In the genomic region with DNA sequence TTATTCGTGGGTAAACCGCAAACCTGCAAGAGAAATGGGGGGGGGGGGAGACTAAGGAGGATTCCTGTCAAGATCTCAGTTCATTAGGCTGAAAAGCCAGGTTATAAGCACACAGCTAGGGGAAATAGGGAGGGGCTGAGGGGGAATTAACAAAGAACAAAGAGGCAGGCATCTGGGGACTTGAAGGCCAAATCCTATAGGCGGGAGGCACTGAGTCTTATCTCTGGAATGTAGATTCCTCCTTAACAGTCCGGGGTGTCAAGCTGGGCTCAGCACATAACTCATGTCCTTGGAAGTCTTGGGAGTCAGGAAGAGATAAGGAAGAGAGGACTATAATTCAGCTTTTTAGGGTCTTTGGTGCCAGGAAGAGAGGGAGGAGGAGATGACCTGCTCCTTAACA, we compare ENCODE assay signal across 10 mouse cellular contexts. TPM values are rescaled to one million over a fixed set of nuclear protein-coding genes. Genes with fewer than 3 reads are reported as not detected.
DNase-seq lines count a peak whose midpoint lies in the region; ATAC-seq and TF ChIP-seq lines count a peak whose summit lies in the region.
"Not testable (repeated sequence)": the region's sequence is repeated elsewhere in the genome, so short reads cannot be mapped to it uniquely, and the experiment has no call there.
"Had no signal": no experiment of that assay in that cellular context is flagged by ENCODE, and none has a peak within 500 bp of the region (broad histone marks: within the 10 kb centered on the region; RNA-seq: fewer than 3 reads in every experiment).

No protein-coding gene starts in this region.

- peak; percentile 53 for DNase-seq in 3T3-L1 (ENCODE audit: low read depth, low spot score)
- DNase-seq in ES-E14 (ENCODE audit: low read depth, low spot score); heart, embryonic 10.5 days (ENCODE audit: low spot score): not testable (repeated sequence)
- peak; percentile 38 for DNase-seq in adrenal gland, postnatal 14 days
- peak; percentile 23 for DNase-seq in kidney, postnatal 14 days
- DNase-seq in lung, postnatal 36 days, result peak; percentile 25

- not testable (repeated sequence) for H3K27me3 ChIP-seq in heart, embryonic 10.5 days (ENCODE audit: insufficient read depth, poor library complexity, severe bottlenecking); heart, embryonic 15.5 days

- H3K36me3 ChIP-seq in ES-E14 (ENCODE audit: control insufficient read depth, insufficient read depth, low read length, poor library complexity, severe bottlenecking), result not testable (repeated sequence)
- peaks cover 42% of the 10 kb centered on the region for H3K36me3 ChIP-seq in heart, embryonic 10.5 days
- peaks cover 16% of the 10 kb centered on the region; the same call in 1 of the 2 replicates for H3K36me3 ChIP-seq in heart, embryonic 15.5 days

- not testable (repeated sequence) for H3K4me2 ChIP-seq in heart, embryonic 15.5 days

- not testable (repeated sequence) for ATAC-seq in heart, embryonic 15.5 days (replicated peaks; ENCODE audit: insufficient number of reproducible peaks, insufficient read depth, low FRiP score, low read depth)

- WGBS in heart, embryonic 10.5 days, result 31% methylated on average over 4 of the region's 4 CpGs
- 24% methylated on average over 4 of the region's 4 CpGs for WGBS in heart, embryonic 15.5 days

- H3K9ac ChIP-seq in ES-E14 (ENCODE audit: insufficient read depth, low read depth, low read length, poor library complexity, severe bottlenecking); heart, embryonic 15.5 days: not testable (repeated sequence)

- not testable (repeated sequence) for H3K27ac ChIP-seq in ES-E14 (ENCODE audit: insufficient read depth, low read depth, low read length, poor library complexity, severe bottlenecking)
- H3K27ac ChIP-seq in heart, embryonic 10.5 days, result peak overlapping the region; percentile 19; the same call in 1 of the 2 replicates
- peak overlapping the region; percentile 37 for H3K27ac ChIP-seq in heart, embryonic 15.5 days

- peaks cover 10 to 23% of the 10 kb centered on the region in 2 experiments for H3K4me1 ChIP-seq in ES-E14 (ENCODE audit: control insufficient read depth in 2 of 2, insufficient read depth in 2 of 2, low read length in 2 of 2, poor library complexity in 1 of 2)
- peaks cover 34% of the 10 kb centered on the region for H3K4me1 ChIP-seq in heart, embryonic 10.5 days
- peaks cover 35% of the 10 kb centered on the region for H3K4me1 ChIP-seq in heart, embryonic 15.5 days (replicated peaks)

- in situ Hi-C loops in ES-E14 (cut with MboI; ENCODE audit: low sequenced_read_pairs in 2 of 2, unreplicated experiment in 2 of 2), result not testable (repeated sequence)

- H3K4me3 ChIP-seq in ES-E14 (ENCODE audit: insufficient read depth in 1 of 2, low read depth in 1 of 2, low read length in 2 of 2, poor library complexity in 1 of 2, severe bottlenecking in 1 of 2); heart, embryonic 15.5 days: not testable (repeated sequence)
- H3K4me3 ChIP-seq in heart, embryonic 10.5 days, result peak overlapping the region; percentile 1; the same call in 1 of the 2 replicates

- not testable (repeated sequence) for H3K9me3 ChIP-seq in ES-E14 (ENCODE audit: control insufficient read depth, insufficient read depth, low read depth, low read length); heart, embryonic 10.5 days; heart, embryonic 15.5 days (replicated peaks)

TF ChIP-seq in ES-E14, 5 proteins besides CTCF, POLR2A, EP300 and RAD21:
- 0 out of 2 replicates have a peak, but pooled peaks have one; percentile 17 for TF ChIP-seq CHD2 (IDR thresholded peaks at IDR 0.05; ENCODE audit: low read depth, low read length)
TF ChIP-seq in ES-E14: peak in this region for 1; not testable (repeated sequence) for 4.

RNA-seq across cellular contexts. Expression of a gene that starts 13.7 kb away (rescaled TPM):
- total RNA-seq in ES-E14 (2012; rRNA removed), result 33.9 and 36.4 TPM in 2 replicates
- 64.3 and 66.8 TPM in 2 replicates for total RNA-seq in adrenal gland, postnatal 14 days (2021)
- 55.5 and 63.4 TPM in 2 replicates for polyA plus RNA-seq in heart, embryonic 10.5 days (2016; fragmentation: Nextera tagmentation; extraction: Ambion mirVana)
- polyA plus RNA-seq in heart, embryonic 15.5 days (2015; fragmentation: Nextera tagmentation; extraction: Ambion mirVana), result 45.1 and 51.6 TPM in 2 replicates

RNA-seq across cellular contexts. Expression of a gene that starts 56.4 kb away (rescaled TPM):
- 1.0 and 1.1 TPM in 2 replicates for total RNA-seq in ES-E14 (2012; rRNA removed)
- total RNA-seq in adrenal gland, postnatal 14 days (2021), result 0.56 and 0.64 TPM in 2 replicates
- polyA plus RNA-seq in heart, embryonic 10.5 days (2016; fragmentation: Nextera tagmentation; extraction: Ambion mirVana), result 0.26 and 0.53 TPM in 2 replicates
- 1.7 and 2.2 TPM in 2 replicates for polyA plus RNA-seq in heart, embryonic 15.5 days (2015; fragmentation: Nextera tagmentation; extraction: Ambion mirVana)
- total RNA-seq: common myeloid progenitor, adult 5-6 weeks; gastrocnemius, adult 8-10 months; MEL had no signal
